Mouse (Mus musculus): ENCODE data around the gene Bach1.
A peak's percentile ranks its signal among the peaks of the same experiment; 100 is the strongest.

The Bach1 gene

DNA sequence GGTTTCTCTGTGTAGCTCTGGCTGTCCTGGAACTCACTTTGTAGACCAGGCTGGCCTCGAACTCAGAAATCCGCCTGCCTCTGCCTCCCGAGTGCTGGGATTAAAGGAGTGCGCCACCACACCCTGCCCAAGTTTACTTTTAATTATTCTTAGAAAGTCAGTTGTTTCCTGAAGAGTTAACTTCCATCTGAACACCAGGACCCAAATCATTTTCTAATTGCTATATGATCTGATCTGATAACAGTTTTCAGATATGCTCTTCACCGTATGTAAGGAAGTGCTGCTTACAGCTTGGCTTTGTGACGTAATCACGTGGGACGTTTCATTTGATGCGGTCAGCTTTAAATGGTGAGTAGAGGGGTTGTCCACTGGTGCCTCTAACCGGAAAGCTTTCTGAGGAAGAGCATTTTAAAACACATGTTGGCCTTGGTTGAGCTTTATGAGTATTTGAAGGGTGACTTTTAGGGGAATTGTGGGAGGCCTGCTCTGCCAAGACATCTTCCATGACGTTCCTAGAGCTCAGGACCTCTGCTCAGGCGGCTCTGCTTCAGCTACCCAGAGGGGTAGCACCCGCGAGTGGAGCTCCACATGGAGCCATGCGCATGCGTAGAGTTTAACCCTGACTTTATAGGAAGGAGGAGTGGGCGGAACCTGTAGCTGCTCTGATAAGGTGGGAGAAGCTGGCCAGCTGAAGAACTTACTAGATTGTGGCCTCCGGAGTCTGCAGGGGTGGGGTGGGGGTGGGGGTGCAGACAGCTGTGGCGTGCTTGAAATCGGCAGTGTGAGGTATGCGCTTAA lies 39.3 kb downstream of the Bach1 start:
- DNase-seq (ENCODE audit: low read depth, low spot score) = no peak

GRCm38 (mm10) chr16:87741034-87741715 lies 42.4 kb downstream of the Bach1 start:
- DNase-seq (ENCODE audit: low read depth, low spot score) = no peak

- DNase-seq (ENCODE audit: low read depth, low spot score) = no peak
These were observed 44.9 kb downstream of the Bach1 start for GRCm38 (mm10) chr16:87743661-87744060.

- no peak for DNase-seq (ENCODE audit: low read depth, low spot score)
These were observed 45.6 kb downstream of the Bach1 start for GRCm38 (mm10) chr16:87744338-87744737.

DNA sequence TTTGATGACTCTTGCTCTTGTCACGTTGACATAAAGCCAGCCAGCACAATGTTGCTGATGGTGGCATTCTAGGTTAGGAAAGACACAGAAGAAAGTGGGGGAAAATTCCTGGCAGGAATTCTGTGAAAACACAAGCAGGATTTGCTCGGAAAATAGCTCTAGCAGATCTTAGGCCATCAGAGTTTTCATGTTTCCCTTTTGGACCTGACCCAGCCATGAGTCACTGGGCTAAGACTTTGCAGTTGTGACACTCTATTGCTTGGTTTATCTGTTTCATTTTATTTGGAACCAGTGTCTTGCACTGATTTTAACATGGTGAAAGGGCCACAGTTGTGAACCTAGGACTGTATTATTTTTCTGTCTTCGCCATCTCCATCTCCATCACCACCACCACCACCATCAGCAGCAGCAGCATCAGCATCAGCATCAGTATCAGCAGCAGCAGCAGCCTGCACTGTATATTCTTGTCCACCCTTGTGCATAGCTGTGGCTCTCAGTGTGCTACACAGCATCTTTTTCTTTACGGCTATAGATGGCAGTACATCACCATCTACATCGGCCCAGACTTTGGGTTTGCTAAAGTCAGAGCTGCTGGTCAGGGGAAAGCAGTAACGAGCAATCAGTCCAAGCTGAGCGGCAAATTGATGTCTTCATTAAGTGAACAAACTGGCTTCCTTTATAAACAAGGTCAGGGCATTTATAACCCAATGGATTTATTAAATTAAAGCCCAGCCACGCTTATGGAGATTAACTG lies 46.6 kb downstream of the Bach1 start:
- no peak for DNase-seq (ENCODE audit: low read depth, low spot score)

DNA sequence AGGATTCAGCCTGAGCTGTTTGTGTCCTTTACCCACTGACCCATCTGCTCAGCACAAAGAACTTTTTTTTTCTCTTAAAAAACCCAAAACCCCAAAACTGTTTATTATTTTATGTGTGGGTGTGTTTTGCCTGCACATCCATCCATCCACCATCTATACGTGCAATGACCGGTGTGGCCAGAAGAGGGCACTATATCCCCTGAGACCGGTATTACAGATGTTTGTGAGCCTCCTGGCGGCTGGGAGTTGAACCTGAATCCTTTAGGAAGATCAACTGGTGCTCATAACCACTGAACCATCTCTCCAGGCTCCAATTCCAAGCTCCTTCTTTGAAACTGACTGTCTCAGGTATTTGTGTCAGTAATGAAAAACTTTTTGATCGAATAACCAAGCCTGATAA lies 48.0 kb downstream of the Bach1 start:
- DNase-seq (ENCODE audit: low read depth, low spot score) = peak; percentile 40

GRCm38 (mm10) chr16:87751243-87751642 lies 52.5 kb downstream of the Bach1 start:
- no peak for DNase-seq (ENCODE audit: low read depth, low spot score)

DNA sequence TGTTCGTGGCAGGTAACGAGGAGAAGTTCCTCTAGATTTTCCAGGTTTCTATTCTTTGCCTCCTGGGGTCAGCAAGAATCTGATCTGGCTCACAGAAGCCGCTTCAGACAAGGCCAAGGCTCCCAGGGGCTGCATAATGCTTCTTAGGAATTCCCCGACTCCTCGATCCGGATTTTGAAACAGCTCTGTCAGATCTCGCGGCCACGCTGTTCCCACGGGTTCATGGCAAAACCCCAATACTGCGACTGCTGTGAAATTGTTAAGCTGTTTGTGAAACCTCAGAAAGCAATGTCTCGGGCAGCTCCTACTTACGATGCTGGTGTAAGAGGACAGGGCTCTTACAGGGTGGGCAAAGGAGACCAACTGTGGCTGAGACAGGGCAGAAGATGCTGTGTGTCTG lies 53.7 kb downstream of the Bach1 start:
- DNase-seq (ENCODE audit: low read depth, low spot score) = no peak

- peak; percentile 30 for DNase-seq (ENCODE audit: low read depth, low spot score)
These were observed 56.1 kb downstream of the Bach1 start for GRCm38 (mm10) chr16:87754858-87755257.

GRCm38 (mm10) chr16:87755915-87756314 lies 57.2 kb downstream of the Bach1 start:
- DNase-seq (ENCODE audit: low read depth, low spot score) = no peak

GRCm38 (mm10) chr16:87758016-87758415 lies 59.3 kb downstream of the Bach1 start:
- no peak for DNase-seq (ENCODE audit: low read depth, low spot score)

- no peak for DNase-seq (ENCODE audit: low read depth, low spot score)
These were observed 65.9 kb downstream of the Bach1 start for GRCm38 (mm10) chr16:87764668-87765109.

DNA sequence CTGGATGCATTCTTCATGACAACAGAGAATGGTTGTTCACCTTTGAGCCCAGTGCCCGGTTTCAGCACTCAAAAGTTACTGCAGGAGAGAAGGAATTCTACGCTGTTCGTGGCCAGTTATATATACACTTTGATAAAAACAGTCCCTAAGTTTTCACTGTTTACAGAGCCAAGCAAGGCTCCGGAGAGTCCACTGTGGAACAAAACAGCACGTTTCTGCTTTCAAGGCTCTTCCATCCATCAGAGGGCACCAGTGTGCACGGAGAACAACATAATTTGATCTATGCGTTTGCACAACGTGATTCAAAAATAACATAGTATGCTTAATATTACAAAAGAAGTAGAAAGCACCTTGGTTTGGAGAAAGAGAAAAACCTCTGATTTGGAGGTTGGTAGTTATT lies 67.2 kb downstream of the Bach1 start:
- no peak for DNase-seq (ENCODE audit: low read depth, low spot score)

GRCm38 (mm10) chr16:87770576-87770975 lies 71.8 kb downstream of the Bach1 start:
- DNase-seq (ENCODE audit: low read depth, low spot score) = no peak

DNA sequence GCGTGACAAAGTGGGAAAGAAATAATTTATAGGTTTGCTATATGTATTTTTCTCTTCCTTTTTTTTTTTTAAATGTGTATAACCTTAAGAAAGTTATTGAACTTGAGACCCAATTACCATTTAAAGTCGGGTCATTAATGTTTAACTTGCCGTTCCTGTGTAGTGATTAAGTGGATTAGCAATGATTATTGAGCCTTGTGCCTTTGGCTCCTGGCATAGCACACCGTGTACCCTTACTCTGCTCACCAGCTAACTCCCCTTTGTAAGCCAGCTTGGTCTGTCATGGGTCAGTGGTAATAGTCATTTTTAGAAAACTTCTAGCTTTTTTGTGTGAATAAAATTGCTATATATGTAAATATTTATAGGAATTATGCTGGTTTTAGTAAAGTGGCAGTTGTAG lies 73.2 kb downstream of the Bach1 start:
- no peak for DNase-seq (ENCODE audit: low read depth, low spot score)

- no peak for DNase-seq (ENCODE audit: low read depth, low spot score)
These were observed 75.7 kb downstream of the Bach1 start for GRCm38 (mm10) chr16:87774398-87774797.

- DNase-seq (ENCODE audit: low read depth, low spot score) = no peak
These were observed 78.6 kb downstream of the Bach1 start for GRCm38 (mm10) chr16:87777373-87777772.

DNA sequence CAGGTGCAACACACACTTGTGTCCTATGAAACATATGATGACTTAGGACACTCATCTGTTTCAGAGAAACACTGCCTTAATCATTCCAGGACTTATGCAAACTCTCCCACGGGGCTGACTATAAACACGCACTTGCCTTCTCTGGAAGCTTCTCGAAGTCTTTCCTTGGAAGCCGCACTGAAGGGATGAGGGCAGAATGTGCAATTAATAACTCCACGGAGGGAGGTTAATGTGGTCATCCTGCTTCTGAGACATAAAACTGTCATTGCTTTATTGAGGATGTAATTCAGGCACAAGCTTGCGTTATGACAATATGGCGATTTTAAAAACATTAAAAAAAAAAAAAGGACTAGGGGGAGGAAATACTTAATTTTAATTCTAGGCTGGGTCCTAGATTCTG lies 82.9 kb downstream of the Bach1 start:
- no peak for DNase-seq (ENCODE audit: low read depth, low spot score)

All from retina, adult 2 months (tissue).